Mouse (Mus musculus) T-cell, adult 66 days (primary cell): Measurements from ENCODE around the gene Vmn1r184. TPM values are rescaled to one million over a fixed set of nuclear protein-coding genes. Genes with fewer than 3 reads are reported as not detected.

Experiments used
- total RNA-seq, 2 experiments: library from RNA; stranded (reverse); gene quantifications; 3 replicates in 1 of 2; 4 replicates in 1 of 2; pipeline ENCODE4 v1.2.4; 2023

Gene Vmn1r184
- total RNA-seq = not detected

DNA sequence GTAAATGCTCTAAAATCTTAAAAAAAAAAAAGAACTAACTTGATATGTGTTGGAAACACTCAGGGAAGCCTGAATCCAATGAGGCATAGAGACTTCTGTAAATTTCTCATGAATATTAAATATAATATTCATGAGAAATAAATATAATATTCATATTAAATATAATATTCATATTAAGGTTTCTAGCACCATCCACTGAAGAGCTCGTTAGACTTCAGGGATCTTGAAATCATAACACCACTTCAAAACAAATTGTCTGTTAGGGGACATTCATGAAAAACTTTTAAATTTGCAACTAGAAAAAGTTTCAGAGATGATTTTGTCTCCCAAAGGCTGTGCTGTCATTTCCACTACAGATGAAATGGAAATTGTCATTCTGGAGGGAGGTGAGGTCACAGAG, at the start of gene Vmn1r184:
Gene Vmn1r184 (plus strand): TSS at position 301 of the 400 bp plus-strand sequence.

GRCm38 (mm10) chr7:26306926-26307325, 46.8 kb downstream of the Vmn1r184 start, which contains the start of gene Cyp2a4:
Gene Cyp2a4, plus strand, starts transcription at chr7:26307169.

Other genes starting within 250 kb of the Vmn1r184 start
- not detected for gene Cyp2b13, start 198.8 kb upstream of the Vmn1r184 start, total RNA-seq
- gene Cyp2b9, start 86.9 kb upstream of the Vmn1r184 start, total RNA-seq = not detected
- not detected for gene Cyp2a4, start 46.8 kb downstream of the Vmn1r184 start, total RNA-seq
- gene Nlrp9c, start 143.4 kb downstream of the Vmn1r184 start, total RNA-seq = not detected
- gene Nlrp4a, start 174.8 kb downstream of the Vmn1r184 start, total RNA-seq = not detected